Mouse (Mus musculus): ENCODE results near the gene Zc3h4.

Zc3h4 gene

GRCm38 (mm10) chr7:16441241-16441640 lies 40.5 kb downstream of the Zc3h4 start:
- peak; percentile 67 for DNase-seq

DNA sequence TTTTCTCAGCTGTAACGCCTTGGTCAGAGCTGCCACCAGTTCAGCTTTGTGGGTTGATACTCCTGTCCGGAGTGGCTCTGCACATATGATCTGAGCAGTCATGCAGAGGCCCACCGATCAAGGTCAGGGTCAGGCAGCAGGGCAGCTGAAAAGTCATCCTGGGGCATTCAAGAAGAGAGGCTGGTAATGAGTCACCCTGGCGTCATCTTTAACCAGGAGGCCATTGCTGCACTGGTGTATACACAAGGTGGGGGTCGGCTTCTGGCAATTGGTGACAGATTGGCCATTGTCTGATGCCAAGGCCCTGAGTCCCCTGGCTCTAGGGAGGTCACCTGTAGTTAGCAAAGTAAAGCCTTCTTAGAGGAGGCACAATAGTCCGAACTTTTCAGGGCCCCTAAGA lies 50.9 kb downstream of the Zc3h4 start:
- no peak for DNase-seq

DNA sequence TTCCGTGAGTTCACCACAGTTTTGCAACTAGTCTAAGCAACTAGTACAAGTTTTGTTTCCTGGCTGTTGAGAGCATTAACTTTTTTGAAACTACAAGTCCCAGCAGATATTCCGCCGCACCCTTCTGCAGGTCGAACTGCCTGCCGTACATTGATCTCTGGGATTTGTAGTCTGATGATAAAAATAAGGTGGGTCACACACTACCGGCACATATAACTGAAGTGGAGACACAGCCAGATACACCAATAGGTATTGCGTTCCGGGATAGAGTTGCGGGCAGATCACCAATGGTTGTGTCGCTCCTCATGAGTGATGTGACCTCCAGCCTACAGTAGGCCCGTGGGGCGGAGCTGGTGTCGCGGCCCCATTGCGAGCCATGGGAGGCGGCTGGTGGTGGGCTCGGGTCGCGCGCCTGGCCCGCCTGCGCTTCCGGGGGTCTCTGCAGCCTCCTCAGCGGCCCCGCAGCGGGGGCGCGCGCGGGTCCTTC lies 51.9 kb downstream of the Zc3h4 start, which contains the start of gene Tmem160:
Gene Tmem160 (plus strand): TSS at position 193 of the 487 bp plus-strand sequence.
- DNase-seq: peak; percentile 89

DNA sequence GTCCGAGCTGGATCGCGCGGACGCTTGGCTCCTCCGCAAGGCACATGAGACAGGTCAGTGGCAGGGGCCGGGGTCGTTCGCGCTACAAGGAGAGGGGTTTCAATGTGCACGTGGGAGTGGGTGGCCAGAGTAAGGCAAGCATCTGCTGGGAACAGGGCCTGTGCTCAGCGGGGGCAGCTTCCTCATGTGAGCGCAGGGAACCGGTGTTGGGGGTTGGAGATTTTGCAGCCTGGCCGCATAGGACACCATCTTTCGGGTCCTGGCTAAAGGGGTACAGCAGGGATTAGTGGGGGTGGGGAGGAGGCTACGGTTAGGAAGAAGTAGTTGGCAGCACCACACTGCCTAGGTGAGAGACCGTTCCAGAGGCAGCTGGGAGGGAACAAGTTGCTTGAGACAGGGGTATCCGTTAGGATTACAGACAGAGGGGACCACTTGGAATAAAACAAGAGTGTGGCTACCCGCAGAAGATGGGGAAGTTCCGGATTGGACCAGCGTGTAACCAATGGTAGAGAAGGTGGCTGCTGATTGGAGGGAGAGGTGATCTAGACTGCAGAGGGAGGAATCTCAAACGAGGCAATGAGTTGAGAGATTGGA lies 52.5 kb downstream of the Zc3h4 start:
- DNase-seq: no peak

DNA sequence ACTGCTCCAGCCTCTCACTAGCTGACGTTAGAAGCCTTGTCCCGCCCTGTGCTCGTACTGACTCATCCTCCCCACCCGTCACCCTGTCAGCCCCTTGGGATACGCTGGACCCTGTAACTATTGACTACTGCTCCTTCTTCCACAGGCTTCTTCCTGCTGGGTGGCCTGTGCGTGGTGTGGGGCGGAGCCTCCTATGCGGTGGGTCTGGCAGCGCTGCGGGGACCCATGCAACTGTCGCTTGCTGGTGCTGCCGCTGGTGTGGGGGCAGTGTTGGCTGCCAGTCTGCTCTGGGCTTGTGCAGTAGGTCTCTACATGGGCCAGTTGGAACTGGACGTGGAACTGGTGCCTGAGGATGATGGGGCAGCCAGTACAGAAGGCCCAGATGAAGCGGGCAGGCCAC lies 54.3 kb downstream of the Zc3h4 start:
- no peak for DNase-seq

DNA sequence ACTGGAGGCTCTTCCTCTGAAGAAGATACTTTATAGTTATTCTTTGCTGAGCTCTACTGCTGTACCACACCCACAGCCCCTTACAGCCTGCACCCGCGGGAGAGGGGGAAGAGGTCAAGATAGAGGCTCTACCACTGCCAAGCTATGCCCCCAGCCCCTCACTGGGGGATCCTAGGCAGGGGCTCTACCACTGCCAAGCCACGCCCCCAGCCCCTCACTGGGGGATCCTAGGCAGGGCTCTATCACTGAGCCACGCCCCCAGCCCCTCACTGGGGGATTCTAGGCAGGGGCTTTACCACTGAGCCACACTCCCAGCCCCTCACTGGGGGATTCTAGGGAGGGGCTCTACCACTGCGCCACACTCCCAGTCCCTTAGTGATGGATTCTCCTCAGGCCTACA lies 55.6 kb downstream of the Zc3h4 start:
- no peak for DNase-seq

GRCm38 (mm10) chr7:16460566-16460965 lies 59.9 kb downstream of the Zc3h4 start:
- no peak for DNase-seq

GRCm38 (mm10) chr7:16461151-16461550 lies 60.4 kb downstream of the Zc3h4 start:
- DNase-seq: no peak

DNA sequence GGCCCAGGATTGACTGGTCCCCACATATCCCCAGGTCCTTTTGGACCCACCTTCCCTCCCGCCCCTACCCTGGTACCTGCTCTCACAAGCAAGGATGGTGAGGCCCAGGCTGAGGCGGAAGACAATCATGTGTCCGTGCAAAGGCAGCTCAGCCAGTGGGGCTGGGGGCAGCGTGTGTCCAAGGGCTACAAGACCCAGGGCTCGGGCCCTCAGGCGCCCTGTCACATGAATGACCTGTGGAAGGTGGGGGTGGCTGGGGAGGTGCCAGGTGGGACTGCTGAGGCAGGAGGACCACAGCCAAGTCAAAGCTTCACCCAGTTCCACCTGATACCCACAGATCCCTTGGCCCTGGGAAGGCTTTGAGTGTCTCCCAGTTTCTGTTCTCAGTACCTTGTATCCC lies 61.0 kb downstream of the Zc3h4 start:
- no peak for DNase-seq

- peak; percentile 94 for DNase-seq
Measured at GRCm38 (mm10) chr7:16463214-16463613, 62.5 kb downstream of the Zc3h4 start.

- DNase-seq: peak; percentile 83
Measured at GRCm38 (mm10) chr7:16465160-16465559, 64.5 kb downstream of the Zc3h4 start.

- DNase-seq: no peak
Measured at GRCm38 (mm10) chr7:16465568-16465967, 64.9 kb downstream of the Zc3h4 start.

- DNase-seq: peak; percentile 69
Measured at GRCm38 (mm10) chr7:16466565-16466964, 65.9 kb downstream of the Zc3h4 start.

DNA sequence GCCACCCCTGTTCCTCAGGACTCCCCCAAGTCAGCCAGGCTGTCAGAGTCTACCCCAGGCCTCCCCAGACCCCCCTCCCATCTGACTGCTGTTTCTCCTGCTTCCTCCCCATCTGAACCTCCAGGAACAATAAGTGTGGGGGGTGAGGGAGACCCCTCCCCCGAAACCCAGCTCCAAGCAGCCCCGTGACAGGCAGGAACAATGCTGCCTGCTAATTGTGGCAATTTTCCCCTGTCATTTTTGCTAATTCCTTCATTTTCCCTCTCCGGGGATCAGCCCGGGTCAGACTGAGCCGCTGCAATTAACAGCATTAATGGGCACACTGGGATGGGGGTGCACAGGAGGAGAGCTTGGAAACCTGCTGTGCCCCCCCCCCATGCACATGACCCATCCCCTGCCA lies 67.4 kb downstream of the Zc3h4 start:
- no peak for DNase-seq

DNA sequence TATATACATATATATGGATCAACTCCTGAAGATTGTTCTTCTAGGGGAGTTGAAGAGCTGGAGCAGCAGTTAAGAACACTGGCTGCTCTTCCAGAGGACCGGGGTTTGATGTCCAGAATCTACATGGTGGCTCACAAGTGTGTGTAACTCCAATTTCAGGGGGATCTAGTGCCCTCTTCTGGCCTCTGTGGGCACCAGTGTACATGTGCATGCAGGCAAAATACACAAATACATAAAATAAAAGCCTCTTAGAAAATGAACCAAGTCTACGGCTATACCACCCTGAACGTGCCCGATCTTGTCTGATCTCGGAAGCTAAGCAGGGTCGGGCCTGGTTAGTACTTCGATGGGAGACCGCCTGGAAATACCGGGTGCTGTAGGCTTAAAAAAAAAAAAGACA lies 70.8 kb downstream of the Zc3h4 start:
- peak; percentile 67 for DNase-seq

- no peak for DNase-seq
Measured at GRCm38 (mm10) chr7:16472116-16472709, 71.5 kb downstream of the Zc3h4 start.

DNA sequence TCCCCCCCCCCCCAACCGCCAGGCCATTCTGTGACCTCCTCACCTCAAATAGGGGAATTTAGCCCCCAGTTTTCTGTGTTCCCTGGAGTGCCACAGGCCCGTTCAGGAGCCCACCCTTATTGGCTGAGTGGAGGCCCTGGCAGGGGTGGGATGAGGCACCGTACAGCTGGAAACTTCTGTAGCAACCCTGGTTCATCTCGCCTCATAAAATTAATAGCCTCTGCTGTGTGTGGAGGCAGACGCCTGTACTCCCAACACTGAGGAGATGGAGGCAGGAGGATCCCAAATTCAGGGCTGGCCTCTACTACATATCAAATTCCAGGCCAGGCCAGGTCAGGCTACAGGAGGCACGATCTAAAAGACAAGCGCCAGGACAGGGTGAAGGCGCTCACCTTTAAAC lies 73.1 kb downstream of the Zc3h4 start:
- DNase-seq: no peak

DNA sequence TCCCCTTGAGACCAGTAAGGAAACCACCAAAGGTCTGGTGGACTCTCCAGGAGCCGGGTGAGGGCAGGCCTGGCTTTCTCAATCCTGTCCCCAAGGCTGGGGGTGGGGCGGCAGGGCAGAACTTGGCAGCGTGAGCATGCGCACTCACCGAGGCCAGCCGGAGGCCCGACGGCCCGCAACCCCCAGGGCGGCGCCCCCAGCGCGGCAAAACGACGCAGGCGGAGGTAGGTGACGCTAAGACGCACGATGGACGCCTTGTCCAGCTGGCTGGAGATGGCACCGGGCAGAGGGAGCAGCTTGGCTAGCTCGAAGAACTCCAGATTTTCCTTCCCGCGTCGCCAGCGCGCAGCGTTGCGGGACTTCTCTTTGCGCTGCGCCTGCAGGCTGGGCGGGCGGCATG lies 73.7 kb downstream of the Zc3h4 start:
- DNase-seq: peak; percentile 49

- DNase-seq: no peak
Measured at GRCm38 (mm10) chr7:16475321-16475720, 74.6 kb downstream of the Zc3h4 start.

GRCm38 (mm10) chr7:16475764-16476599 lies 75.3 kb downstream of the Zc3h4 start:
- DNase-seq: peak; percentile 12

- DNase-seq: peak; percentile 28
Measured at GRCm38 (mm10) chr7:16476600-16476989, 75.9 kb downstream of the Zc3h4 start.

DNA sequence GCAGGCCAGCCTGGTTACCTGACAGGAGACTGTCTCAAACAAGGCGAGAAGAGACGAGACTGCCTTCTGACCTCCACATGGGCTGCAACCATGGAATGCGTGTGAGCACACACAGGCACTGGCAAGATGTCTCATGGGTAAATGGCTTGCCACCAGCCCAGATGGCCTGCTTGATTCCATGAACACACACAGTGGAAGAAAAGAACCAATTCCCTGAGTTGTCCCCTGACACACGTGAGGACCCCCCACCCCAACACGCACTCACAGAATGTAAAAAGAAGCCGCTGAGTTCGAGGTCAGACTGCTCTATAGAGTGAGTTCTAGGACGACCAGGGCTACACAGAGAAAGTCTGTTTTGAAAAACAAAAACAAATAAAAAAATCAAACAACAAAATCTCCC lies 76.9 kb downstream of the Zc3h4 start, which contains the start of gene Npas1:
Gene Npas1 (minus strand): TSS at position 101 of the 400 bp plus-strand sequence.
- no peak for DNase-seq
